Mouse (Mus musculus): ENCODE data around the gene Ces2c. TPM values are rescaled to one million over a fixed set of nuclear protein-coding genes. Genes with fewer than 3 reads are reported as not detected.

Gene Ces2c
- polyA plus RNA-seq (2015; fragmentation: Illumina TruSeq; extraction: RNeasy Lipid Tissue Mini Kit (QIAGEN cat#74804); ENCODE audit: insufficient read depth, low read depth, low replicate concordance) = not detected

DNA sequence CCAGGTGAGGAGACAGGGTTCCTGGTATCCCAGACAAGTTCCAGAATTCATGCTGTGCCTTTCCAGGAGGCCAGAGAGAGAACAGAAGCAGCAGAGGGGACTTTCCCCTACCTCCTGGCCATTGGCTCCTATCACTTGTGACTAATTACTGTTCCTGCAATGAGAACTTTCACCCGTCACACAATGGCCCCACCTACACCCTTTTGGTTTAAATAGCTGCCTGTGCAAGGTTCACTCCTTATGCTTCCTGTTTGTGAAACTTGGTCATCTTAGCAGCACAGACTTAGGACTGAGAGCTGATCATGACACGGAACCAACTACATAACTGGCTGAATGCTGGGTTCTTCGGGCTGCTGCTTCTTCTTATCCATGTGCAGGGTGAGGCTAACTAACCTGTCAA is at the start of gene Ces2c:
Gene Ces2c (plus strand): TSS at position 238 of the 400 bp plus-strand sequence.

DNA sequence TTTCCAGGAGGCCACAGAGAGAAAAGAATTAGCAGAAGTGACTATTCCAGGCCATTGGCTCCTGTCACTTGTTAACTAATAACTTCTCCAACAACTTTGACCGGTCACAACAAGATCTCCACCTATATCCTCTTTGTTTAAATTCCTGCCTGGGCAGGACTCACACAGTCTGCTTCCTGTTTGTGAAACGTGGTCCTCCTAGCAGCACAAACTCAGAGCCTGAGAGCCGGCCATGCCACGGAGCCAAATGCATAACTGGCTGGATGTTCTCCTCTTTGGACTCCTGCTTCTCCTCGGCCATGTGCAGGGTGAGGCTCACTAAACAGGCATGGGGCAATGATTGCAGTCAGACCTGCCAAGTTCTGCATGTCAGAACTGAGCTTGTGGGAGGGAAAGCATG is 15.4 kb upstream of the Ces2c start, which contains the start of gene Ces2b:
Gene Ces2b (plus strand): TSS at position 133 of the 400 bp plus-strand sequence.

Other genes with a start within 250 kb of the Ces2c start
- gene Cdh16, start 222.7 kb upstream of the Ces2c start, polyA plus RNA-seq (2015; fragmentation: Illumina TruSeq; extraction: RNeasy Lipid Tissue Mini Kit (QIAGEN cat#74804); ENCODE audit: insufficient read depth, low read depth, low replicate concordance) = not detected
- 2.3 TPM for gene Rrad, start 215.7 kb upstream of the Ces2c start, polyA plus RNA-seq (2015; fragmentation: Illumina TruSeq; extraction: RNeasy Lipid Tissue Mini Kit (QIAGEN cat#74804); ENCODE audit: insufficient read depth, low read depth, low replicate concordance)
- gene Ciao2b, start 205.1 kb upstream of the Ces2c start, polyA plus RNA-seq (2015; fragmentation: Illumina TruSeq; extraction: RNeasy Lipid Tissue Mini Kit (QIAGEN cat#74804); ENCODE audit: insufficient read depth, low read depth, low replicate concordance) = 7.1 TPM
- not detected for gene Ces2a, start 113.1 kb upstream of the Ces2c start, polyA plus RNA-seq (2015; fragmentation: Illumina TruSeq; extraction: RNeasy Lipid Tissue Mini Kit (QIAGEN cat#74804); ENCODE audit: insufficient read depth, low read depth, low replicate concordance)
- not detected for gene Ces2b, start 15.5 kb upstream of the Ces2c start, polyA plus RNA-seq (2015; fragmentation: Illumina TruSeq; extraction: RNeasy Lipid Tissue Mini Kit (QIAGEN cat#74804); ENCODE audit: insufficient read depth, low read depth, low replicate concordance)
- 3.9 TPM for gene Ces2e, start 79.2 kb downstream of the Ces2c start, polyA plus RNA-seq (2015; fragmentation: Illumina TruSeq; extraction: RNeasy Lipid Tissue Mini Kit (QIAGEN cat#74804); ENCODE audit: insufficient read depth, low read depth, low replicate concordance)
- gene Ces2f, start 100.3 kb downstream of the Ces2c start, polyA plus RNA-seq (2015; fragmentation: Illumina TruSeq; extraction: RNeasy Lipid Tissue Mini Kit (QIAGEN cat#74804); ENCODE audit: insufficient read depth, low read depth, low replicate concordance) = not detected
- gene Ces2g, start 114.7 kb downstream of the Ces2c start, polyA plus RNA-seq (2015; fragmentation: Illumina TruSeq; extraction: RNeasy Lipid Tissue Mini Kit (QIAGEN cat#74804); ENCODE audit: insufficient read depth, low read depth, low replicate concordance) = 5.5 TPM
- not detected for gene Ces2h, start 153.8 kb downstream of the Ces2c start, polyA plus RNA-seq (2015; fragmentation: Illumina TruSeq; extraction: RNeasy Lipid Tissue Mini Kit (QIAGEN cat#74804); ENCODE audit: insufficient read depth, low read depth, low replicate concordance)
- gene Ces3a, start 201.5 kb downstream of the Ces2c start, polyA plus RNA-seq (2015; fragmentation: Illumina TruSeq; extraction: RNeasy Lipid Tissue Mini Kit (QIAGEN cat#74804); ENCODE audit: insufficient read depth, low read depth, low replicate concordance) = not detected
- gene Ces3b, start 236.7 kb downstream of the Ces2c start, polyA plus RNA-seq (2015; fragmentation: Illumina TruSeq; extraction: RNeasy Lipid Tissue Mini Kit (QIAGEN cat#74804); ENCODE audit: insufficient read depth, low read depth, low replicate concordance) = not detected

Data from pancreas, adult 10 weeks (tissue).